Mouse (Mus musculus) embryonic facial prominence, embryonic 11.5 days (tissue): ENCODE measurements around the gene Zbp1. TPM values are rescaled to one million over a fixed set of nuclear protein-coding genes. Genes with fewer than 3 reads are reported as not detected.

ENCODE experiments used
- ATAC-seq: fragments of 200-750 bp; cut with Nextera tagmentation; replicated peaks from 2 replicates; pipeline ENCODE4 v1.8.0; 2017; ENCODE audit warnings: low read depth; ENCODE audit not compliant: insufficient number of reproducible peaks, low FRiP score, low TSS enrichment
- DNase-seq: peaks from one replicate; pipeline ENCODE4 v3.0.0-alpha.2; 2015; ENCODE audit warnings: low spot score
- H3K27ac ChIP-seq: fragments of 300-500 bp; sonication (generic); replicated peaks from 2 replicates; pipeline ENCODE4 v1.5.1; 2014; ENCODE audit warnings: mild to moderate bottlenecking, low read depth, low read length, control low read depth
- H3K27me3 ChIP-seq: fragments of 300-500 bp; sonication (generic); 2 replicates; pipeline ENCODE4 v1.6.1; 2014; ENCODE audit warnings: mild to moderate bottlenecking, low read length, moderate library complexity, mixed read lengths; ENCODE audit not compliant: control insufficient read depth, insufficient read depth
- H3K36me3 ChIP-seq: fragments of 300-500 bp; sonication (generic); replicated peaks from 2 replicates; pipeline ENCODE4 v1.6.1; 2014; ENCODE audit warnings: low read depth, mild to moderate bottlenecking, low read length, moderate library complexity, mixed read lengths; ENCODE audit not compliant: control insufficient read depth, insufficient read depth
- H3K4me1 ChIP-seq: fragments of 300-500 bp; sonication (generic); 2 replicates; pipeline ENCODE4 v1.6.1; 2014; ENCODE audit warnings: low read length, mixed read lengths; ENCODE audit not compliant: control insufficient read depth, insufficient read depth
- H3K4me2 ChIP-seq: fragments of 300-500 bp; sonication (generic); 2 replicates; pipeline ENCODE4 v1.6.1; 2014; ENCODE audit warnings: low read depth, mild to moderate bottlenecking, control low read depth, low read length, moderate library complexity
- H3K4me3 ChIP-seq: fragments of 300-500 bp; sonication (generic); 2 replicates; pipeline ENCODE4 v1.5.1; 2014; ENCODE audit warnings: low read depth, low read length, control low read depth
- H3K9ac ChIP-seq: fragments of 300-500 bp; sonication (generic); replicated peaks from 2 replicates; pipeline ENCODE4 v1.6.1; 2014; ENCODE audit warnings: mild to moderate bottlenecking, control low read depth, low read length
- H3K9me3 ChIP-seq: fragments of 300-500 bp; sonication (generic); replicated peaks from 2 replicates; pipeline ENCODE4 v1.6.1; 2016; ENCODE audit warnings: mild to moderate bottlenecking, low read length, inconsistent platforms, mixed read lengths; ENCODE audit not compliant: control insufficient read depth
- WGBS: fragments of 180-500 bp; shearing (Covaris S2); extraction: QIAGEN DNeasy Blood & Tissue Kit; methylation state at CpG from one replicate; pipeline ENCODE4 v1.1.7; 2014; 5-methylcytosine and 5-hydroxymethylcytosine counted together
- polyA plus RNA-seq: library from polyadenylated mRNA; unstranded; fragments of >200 nt; fragmentation: Nextera tagmentation; extraction: Ambion mirVana; gene quantifications from 2 replicates; pipeline ENCODE4 v1.2.1, GENCODE M21; 2014

Zbp1 gene
- polyA plus RNA-seq, 1 experiment from 2014 or later: not detected

DNA sequence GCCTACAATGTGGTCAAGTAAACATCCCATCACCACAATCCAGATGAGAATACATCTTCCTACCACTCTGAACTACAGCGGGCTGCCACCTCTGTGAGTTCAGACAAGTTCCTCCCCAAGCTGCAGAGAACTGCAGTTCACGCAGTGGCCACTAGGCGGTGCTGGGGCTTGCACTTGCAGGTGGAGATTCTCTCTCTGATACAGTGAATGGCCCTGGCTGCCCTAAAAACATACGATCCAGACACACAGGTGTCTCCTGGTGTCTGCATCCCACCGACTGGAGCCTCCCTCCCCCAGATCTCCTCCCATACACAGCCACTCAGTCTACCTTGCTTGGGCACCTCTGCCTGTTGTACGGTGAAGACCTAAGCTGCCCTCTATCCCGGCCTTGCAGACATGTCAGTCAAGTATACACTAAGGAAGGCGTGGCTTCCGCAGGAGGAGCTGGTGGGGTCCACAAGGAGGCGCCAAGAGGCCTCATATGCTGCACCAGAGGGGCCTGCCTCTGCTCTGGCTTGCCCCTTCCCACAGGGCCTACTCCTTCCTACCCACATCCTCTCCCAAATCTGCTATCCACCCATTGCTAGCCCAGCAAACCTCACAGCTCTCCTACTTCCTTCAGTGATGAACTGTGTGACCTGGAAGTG lies 11.0 kb upstream of the Zbp1 start:
- DNase-seq (peak; percentile 93), ATAC-seq (peak; percentile 87)
- H3K4me2 ChIP-seq: 0 out of 2 replicates have a peak overlapping the region, but pooled peaks have one; percentile 7
- no peaks in the 10 kb centered on the region for H3K9me3 ChIP-seq
- H3K9ac ChIP-seq: no peak overlapping the region
- H3K27me3 ChIP-seq: no peaks in the 10 kb centered on the region
- 4% methylated on average over 10 of the region's 10 CpGs for WGBS
- no peak overlapping the region; the same call in 1 of the 2 replicates for H3K27ac ChIP-seq
- H3K36me3 ChIP-seq: peaks cover 8% of the 10 kb centered on the region
- no peak overlapping the region for H3K4me3 ChIP-seq
- H3K4me1 ChIP-seq: no peaks in the 10 kb centered on the region

DNA sequence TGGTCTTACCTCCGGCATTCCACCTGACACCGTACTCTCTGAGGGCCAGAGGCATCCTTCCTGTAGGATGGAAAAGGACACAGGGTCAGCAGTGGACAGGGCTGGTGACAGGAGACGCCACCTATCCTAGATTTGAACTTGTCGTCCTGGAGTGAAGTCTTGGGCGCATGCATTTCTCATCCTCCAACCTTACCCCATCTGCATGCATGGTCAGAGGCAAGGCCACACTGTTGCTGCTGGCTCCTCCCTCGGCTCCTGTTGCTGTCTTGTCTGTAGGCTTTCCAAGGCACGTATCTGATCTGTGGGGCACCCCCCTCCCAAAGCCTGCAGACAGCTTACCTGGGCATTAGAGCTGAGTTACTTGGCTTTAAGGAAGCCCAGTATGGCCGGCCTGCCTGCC lies 9.8 kb upstream of the Zbp1 start:
- ATAC-seq (no peak), DNase-seq (no peak)
- Histone ChIP-seq H3K4me1 (no peaks in the 10 kb centered on the region), H3K36me3 (peaks cover 8% of the 10 kb centered on the region), H3K9ac (no peak overlapping the region), H3K27me3 (no peaks in the 10 kb centered on the region), H3K4me2 (no peak overlapping the region), H3K4me3 (no peak overlapping the region), H3K9me3 (no peaks in the 10 kb centered on the region), H3K27ac (no peak overlapping the region)
- WGBS: 84% methylated on average over 8 of the region's 8 CpGs

DNA sequence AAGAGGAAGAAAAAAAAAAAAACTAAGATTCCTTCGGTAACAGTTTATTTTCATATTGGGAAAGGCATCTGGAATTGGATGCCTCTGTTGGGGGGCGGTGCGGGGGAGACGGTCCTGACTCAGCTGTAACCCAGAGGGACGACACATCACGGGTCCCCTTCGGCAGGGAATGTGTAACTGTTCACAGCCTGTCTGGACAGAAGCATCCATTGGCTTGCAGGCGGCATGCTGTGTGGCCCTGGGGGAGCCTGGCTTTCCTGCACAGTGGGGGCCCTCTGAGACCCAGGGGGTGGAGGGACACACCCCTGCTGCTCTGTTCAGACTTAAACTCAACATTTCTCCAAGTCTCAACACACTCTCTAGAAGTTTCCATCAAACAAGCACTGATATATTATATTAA lies 8.1 kb upstream of the Zbp1 start:
- DNase-seq (no peak), ATAC-seq (no peak)
- Histone ChIP-seq H3K4me3 (no peak overlapping the region), H3K9me3 (no peaks in the 10 kb centered on the region), H3K4me1 (no peaks in the 10 kb centered on the region), H3K36me3 (peaks cover 7% of the 10 kb centered on the region), H3K27me3 (no peaks in the 10 kb centered on the region), H3K4me2 (no peak overlapping the region), H3K9ac (no peak overlapping the region), H3K27ac (no peak overlapping the region)
- 84% methylated on average over 8 of the region's 8 CpGs for WGBS

- no peak overlapping the region for H3K9ac ChIP-seq
- no peaks in the 10 kb centered on the region for H3K4me1 ChIP-seq
- no peaks in the 10 kb centered on the region for H3K27me3 ChIP-seq
- H3K4me2 ChIP-seq: no peak overlapping the region
- DNase-seq (no peak), ATAC-seq (no peak)
- H3K4me3 ChIP-seq: no peak overlapping the region
- no peaks in the 10 kb centered on the region for H3K9me3 ChIP-seq
- WGBS: 78% methylated on average over 7 of the region's 7 CpGs
- peaks cover 4% of the 10 kb centered on the region for H3K36me3 ChIP-seq
- no peak overlapping the region for H3K27ac ChIP-seq
Measured at GRCm38 (mm10) chr2:173225906-173226305, 7.2 kb upstream of the Zbp1 start.

- H3K27ac ChIP-seq: no peak overlapping the region
- no peak overlapping the region for H3K4me3 ChIP-seq
- H3K27me3 ChIP-seq: no peaks in the 10 kb centered on the region
- peaks cover 4% of the 10 kb centered on the region for H3K36me3 ChIP-seq
- ATAC-seq: no peak
- H3K4me1 ChIP-seq: no peaks in the 10 kb centered on the region
- H3K9me3 ChIP-seq: no peaks in the 10 kb centered on the region
- H3K9ac ChIP-seq: no peak overlapping the region
- WGBS: 57% methylated on average over 7 of the region's 7 CpGs
- no peak for DNase-seq
- H3K4me2 ChIP-seq: no peak overlapping the region
Measured at GRCm38 (mm10) chr2:173224832-173225231, 6.1 kb upstream of the Zbp1 start.

- Histone ChIP-seq H3K4me2 (no peak overlapping the region), H3K27ac (no peak overlapping the region), H3K36me3 (peaks cover 4% of the 10 kb centered on the region), H3K4me1 (no peaks in the 10 kb centered on the region), H3K9me3 (no peaks in the 10 kb centered on the region), H3K9ac (no peak overlapping the region), H3K27me3 (no peaks in the 10 kb centered on the region), H3K4me3 (no peak overlapping the region)
- 62% methylated on average over 3 of the region's 3 CpGs for WGBS
- no peak for DNase-seq
- ATAC-seq: no peak
Measured at GRCm38 (mm10) chr2:173224097-173224496, 5.4 kb upstream of the Zbp1 start.

DNA sequence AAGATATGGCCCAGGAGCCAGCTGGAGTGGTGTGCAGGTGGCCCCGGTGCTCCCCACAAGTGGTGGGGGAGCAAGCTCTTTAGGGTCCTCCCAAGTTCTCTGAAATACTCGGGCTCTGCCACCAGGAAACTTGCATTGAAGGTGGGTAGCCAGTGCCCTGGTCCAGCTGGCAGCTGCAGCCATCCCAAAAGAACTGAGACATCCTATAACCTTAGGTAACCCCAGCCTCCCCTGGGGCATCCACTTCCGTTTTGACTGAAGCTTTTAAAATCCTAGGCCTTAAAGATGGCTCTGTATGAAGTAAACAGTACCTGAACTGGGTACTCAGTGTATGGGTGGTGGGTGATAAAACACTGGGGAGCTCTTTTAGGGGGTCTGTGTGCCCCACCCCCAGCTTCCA lies 4.8 kb upstream of the Zbp1 start:
- no peak for ATAC-seq
- Histone ChIP-seq H3K4me2 (no peak overlapping the region), H3K9ac (no peak overlapping the region)

GRCm38 (mm10) chr2:173220754-173221153 lies 2.0 kb upstream of the Zbp1 start:
- H3K27ac ChIP-seq: no peak overlapping the region
- no peaks in the 10 kb centered on the region for H3K4me1 ChIP-seq
- DNase-seq: no peak
- H3K36me3 ChIP-seq: no peaks in the 10 kb centered on the region
- no peak overlapping the region for H3K4me3 ChIP-seq
- no peak overlapping the region for H3K4me2 ChIP-seq
- no peak overlapping the region for H3K9ac ChIP-seq
- no peak for ATAC-seq
- H3K9me3 ChIP-seq: no peaks in the 10 kb centered on the region
- H3K27me3 ChIP-seq: no peaks in the 10 kb centered on the region
- 91% methylated on average over 9 of the region's 9 CpGs for WGBS

More for the DNA sequence above, 4.8 kb upstream of the Zbp1 start:
- 67% methylated on average over 3 of the region's 3 CpGs for WGBS
- Histone ChIP-seq H3K9me3 (no peaks in the 10 kb centered on the region), H3K4me3 (no peak overlapping the region), H3K27me3 (no peaks in the 10 kb centered on the region), H3K36me3 (peaks cover 4% of the 10 kb centered on the region), H3K4me1 (no peaks in the 10 kb centered on the region), H3K27ac (no peak overlapping the region)
- DNase-seq: no peak
